Mouse (Mus musculus): ENCODE measurements around the gene Rnf130. TPM values are rescaled to one million over a fixed set of nuclear protein-coding genes. Genes with fewer than 3 reads are reported as not detected.

Rnf130 gene
- polyA plus RNA-seq, 1 experiment from 2014 or later, result 65.0 TPM

GRCm38 (mm10) chr11:50057713-50058112 is 32.6 kb downstream of the Rnf130 start:
- 63% methylated on average over 2 of the region's 2 CpGs for WGBS
- no peaks in the 10 kb centered on the region for H3K27me3 ChIP-seq (replicated peaks; ENCODE audit: control insufficient read depth, insufficient read depth, low read length)
- ATAC-seq, result no peak
- peaks cover 8% of the 10 kb centered on the region for H3K36me3 ChIP-seq (ENCODE audit: control insufficient read depth, insufficient read depth)
- no peak overlapping the region for H3K9ac ChIP-seq (replicated peaks; ENCODE audit: low read depth, low read length)
- no peak overlapping the region for H3K4me3 ChIP-seq (replicated peaks; ENCODE audit: low read length)
- no peak overlapping the region for H3K27ac ChIP-seq (ENCODE audit: low read length)
- H3K4me1 ChIP-seq (replicated peaks; ENCODE audit: control insufficient read depth, insufficient read depth, low read length), result peaks cover 3% of the 10 kb centered on the region
- no peaks in the 10 kb centered on the region for H3K9me3 ChIP-seq (ENCODE audit: control insufficient read depth, low read length)
- H3K4me2 ChIP-seq (ENCODE audit: low read length), result no peak overlapping the region

DNA sequence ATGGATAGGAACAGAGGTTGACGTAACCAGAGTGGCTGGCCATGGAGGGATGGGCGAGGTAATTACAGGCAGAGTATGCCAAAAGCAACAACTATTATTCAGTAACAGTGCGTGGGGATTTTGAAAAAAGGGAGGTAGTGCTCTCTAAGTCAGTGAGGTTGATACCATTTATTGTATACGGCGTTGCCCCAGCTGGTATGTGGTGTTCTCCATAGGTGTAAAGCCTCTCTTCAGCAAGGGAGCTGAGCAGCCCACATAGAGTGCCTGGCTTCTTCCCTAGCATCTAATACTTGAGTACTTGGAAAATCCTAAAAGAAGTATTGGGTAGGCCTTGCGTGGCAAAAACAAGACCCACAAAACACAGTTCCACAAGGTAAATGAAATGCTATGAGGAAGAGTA is 33.1 kb downstream of the Rnf130 start:
- WGBS, result 90% methylated on average over 6 of the region's 6 CpGs
- Histone ChIP-seq H3K4me3 (replicated peaks; ENCODE audit: low read length) (no peak overlapping the region), H3K4me2 (ENCODE audit: low read length) (no peak overlapping the region)

DNA sequence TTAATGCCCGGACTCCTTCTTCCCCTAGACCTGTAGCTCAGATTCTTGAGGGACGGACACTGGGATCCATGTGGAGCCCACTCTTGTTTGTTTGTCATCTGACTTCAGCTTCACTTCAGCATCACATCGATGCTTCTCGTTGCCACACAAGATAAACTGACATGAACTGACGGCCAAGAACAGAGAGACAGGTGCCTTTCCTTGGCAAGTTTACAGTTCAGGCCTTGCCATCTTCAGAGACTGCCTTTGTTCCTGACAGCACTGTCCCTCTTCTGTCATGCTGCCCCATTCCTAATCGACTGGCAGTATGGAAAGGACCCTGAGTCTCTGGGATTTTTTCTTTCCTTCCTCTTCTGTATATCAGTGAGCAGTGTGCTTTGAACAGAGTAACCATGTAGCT is 33.9 kb downstream of the Rnf130 start:
- H3K36me3 ChIP-seq (ENCODE audit: control insufficient read depth, insufficient read depth), result peaks cover 5% of the 10 kb centered on the region
- H3K4me1 ChIP-seq (replicated peaks; ENCODE audit: control insufficient read depth, insufficient read depth, low read length), result peaks cover 3% of the 10 kb centered on the region
- H3K9ac ChIP-seq (replicated peaks; ENCODE audit: low read depth, low read length), result no peak overlapping the region
- WGBS, result 80% methylated on average over 6 of the region's 6 CpGs
- no peaks in the 10 kb centered on the region for H3K27me3 ChIP-seq (replicated peaks; ENCODE audit: control insufficient read depth, insufficient read depth, low read length)
- no peak overlapping the region for H3K4me3 ChIP-seq (replicated peaks; ENCODE audit: low read length)
- H3K4me2 ChIP-seq (ENCODE audit: low read length), result no peak overlapping the region
- H3K27ac ChIP-seq (ENCODE audit: low read length), result no peak overlapping the region
- H3K9me3 ChIP-seq (ENCODE audit: control insufficient read depth, low read length), result no peaks in the 10 kb centered on the region
- no peak for ATAC-seq

More for the DNA sequence above, 33.1 kb downstream of the Rnf130 start:
- no peak for ATAC-seq
- no peak overlapping the region for H3K27ac ChIP-seq (ENCODE audit: low read length)
- peaks cover 8% of the 10 kb centered on the region for H3K36me3 ChIP-seq (ENCODE audit: control insufficient read depth, insufficient read depth)
- H3K9me3 ChIP-seq (ENCODE audit: control insufficient read depth, low read length), result no peaks in the 10 kb centered on the region
- no peak overlapping the region for H3K9ac ChIP-seq (replicated peaks; ENCODE audit: low read depth, low read length)
- no peaks in the 10 kb centered on the region for H3K27me3 ChIP-seq (replicated peaks; ENCODE audit: control insufficient read depth, insufficient read depth, low read length)
- peaks cover 3% of the 10 kb centered on the region for H3K4me1 ChIP-seq (replicated peaks; ENCODE audit: control insufficient read depth, insufficient read depth, low read length)

GRCm38 (mm10) chr11:50062116-50062515 is 37.0 kb downstream of the Rnf130 start:
- ATAC-seq, result no peak
- H3K27me3 ChIP-seq (replicated peaks; ENCODE audit: control insufficient read depth, insufficient read depth, low read length), result no peaks in the 10 kb centered on the region
- H3K27ac ChIP-seq (ENCODE audit: low read length), result no peak overlapping the region
- no peak overlapping the region for H3K9ac ChIP-seq (replicated peaks; ENCODE audit: low read depth, low read length)
- no peak overlapping the region for H3K4me2 ChIP-seq (ENCODE audit: low read length)
- H3K9me3 ChIP-seq (ENCODE audit: control insufficient read depth, low read length), result no peaks in the 10 kb centered on the region
- WGBS, result 66% methylated on average over 7 of the region's 7 CpGs
- no peak overlapping the region for H3K4me3 ChIP-seq (replicated peaks; ENCODE audit: low read length)
- no peaks in the 10 kb centered on the region for H3K36me3 ChIP-seq (ENCODE audit: control insufficient read depth, insufficient read depth)
- peaks cover 3% of the 10 kb centered on the region for H3K4me1 ChIP-seq (replicated peaks; ENCODE audit: control insufficient read depth, insufficient read depth, low read length)

- H3K4me3 ChIP-seq (replicated peaks; ENCODE audit: low read length), result no peak overlapping the region
- H3K27ac ChIP-seq (ENCODE audit: low read length), result no peak overlapping the region
- WGBS, result 69% methylated on average over 2 of the region's 2 CpGs
- peaks cover 3% of the 10 kb centered on the region for H3K4me1 ChIP-seq (replicated peaks; ENCODE audit: control insufficient read depth, insufficient read depth, low read length)
- H3K36me3 ChIP-seq (ENCODE audit: control insufficient read depth, insufficient read depth), result no peaks in the 10 kb centered on the region
- H3K9me3 ChIP-seq (ENCODE audit: control insufficient read depth, low read length), result no peaks in the 10 kb centered on the region
- no peak for ATAC-seq
- no peaks in the 10 kb centered on the region for H3K27me3 ChIP-seq (replicated peaks; ENCODE audit: control insufficient read depth, insufficient read depth, low read length)
- no peak overlapping the region for H3K4me2 ChIP-seq (ENCODE audit: low read length)
- H3K9ac ChIP-seq (replicated peaks; ENCODE audit: low read depth, low read length), result no peak overlapping the region
These were observed 40.9 kb downstream of the Rnf130 start for GRCm38 (mm10) chr11:50066088-50066487.

GRCm38 (mm10) chr11:50073830-50074229 is 48.7 kb downstream of the Rnf130 start:
- Histone ChIP-seq H3K27me3 (replicated peaks; ENCODE audit: control insufficient read depth, insufficient read depth, low read length) (no peaks in the 10 kb centered on the region), H3K4me2 (ENCODE audit: low read length) (no peak overlapping the region), H3K36me3 (ENCODE audit: control insufficient read depth, insufficient read depth) (no peaks in the 10 kb centered on the region), H3K4me3 (replicated peaks; ENCODE audit: low read length) (no peak overlapping the region), H3K4me1 (replicated peaks; ENCODE audit: control insufficient read depth, insufficient read depth, low read length) (no peaks in the 10 kb centered on the region), H3K9me3 (ENCODE audit: control insufficient read depth, low read length) (no peaks in the 10 kb centered on the region), H3K27ac (ENCODE audit: low read length) (0 out of 2 replicates have a peak overlapping the region, but pooled peaks have one; percentile 28), H3K9ac (replicated peaks; ENCODE audit: low read depth, low read length) (no peak overlapping the region)
- WGBS, result 92% methylated on average over 10 of the region's 10 CpGs
- ATAC-seq, result no peak

DNA sequence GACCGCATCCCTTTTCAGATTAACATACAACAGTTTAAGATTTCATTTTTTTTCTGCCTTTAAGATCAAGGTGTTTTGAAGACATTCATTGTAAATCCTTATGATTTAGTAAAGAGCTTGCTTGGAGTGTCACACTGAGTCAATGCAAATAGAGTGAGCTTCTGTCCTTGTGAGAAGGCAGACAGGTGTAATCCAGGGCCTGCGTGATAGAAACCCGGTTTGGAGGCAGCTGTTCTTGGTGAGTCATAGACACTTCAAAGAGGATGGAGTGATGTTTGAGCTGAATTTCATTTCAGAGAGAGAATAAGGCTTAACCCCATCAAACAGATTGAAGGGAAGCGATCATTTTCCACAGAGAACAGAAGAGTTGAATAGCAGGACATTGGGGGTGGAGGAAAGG is 51.6 kb downstream of the Rnf130 start:
- 84% methylated on average over 4 of the region's 4 CpGs for WGBS
- H3K9me3 ChIP-seq (ENCODE audit: control insufficient read depth, low read length), result no peaks in the 10 kb centered on the region
- no peaks in the 10 kb centered on the region for H3K36me3 ChIP-seq (ENCODE audit: control insufficient read depth, insufficient read depth)
- H3K4me1 ChIP-seq (replicated peaks; ENCODE audit: control insufficient read depth, insufficient read depth, low read length), result no peaks in the 10 kb centered on the region
- ATAC-seq, result no peak
- H3K4me3 ChIP-seq (replicated peaks; ENCODE audit: low read length), result no peak overlapping the region
- H3K9ac ChIP-seq (replicated peaks; ENCODE audit: low read depth, low read length), result no peak overlapping the region
- no peaks in the 10 kb centered on the region for H3K27me3 ChIP-seq (replicated peaks; ENCODE audit: control insufficient read depth, insufficient read depth, low read length)
- no peak overlapping the region for H3K4me2 ChIP-seq (ENCODE audit: low read length)
- H3K27ac ChIP-seq (ENCODE audit: low read length), result no peak overlapping the region

DNA sequence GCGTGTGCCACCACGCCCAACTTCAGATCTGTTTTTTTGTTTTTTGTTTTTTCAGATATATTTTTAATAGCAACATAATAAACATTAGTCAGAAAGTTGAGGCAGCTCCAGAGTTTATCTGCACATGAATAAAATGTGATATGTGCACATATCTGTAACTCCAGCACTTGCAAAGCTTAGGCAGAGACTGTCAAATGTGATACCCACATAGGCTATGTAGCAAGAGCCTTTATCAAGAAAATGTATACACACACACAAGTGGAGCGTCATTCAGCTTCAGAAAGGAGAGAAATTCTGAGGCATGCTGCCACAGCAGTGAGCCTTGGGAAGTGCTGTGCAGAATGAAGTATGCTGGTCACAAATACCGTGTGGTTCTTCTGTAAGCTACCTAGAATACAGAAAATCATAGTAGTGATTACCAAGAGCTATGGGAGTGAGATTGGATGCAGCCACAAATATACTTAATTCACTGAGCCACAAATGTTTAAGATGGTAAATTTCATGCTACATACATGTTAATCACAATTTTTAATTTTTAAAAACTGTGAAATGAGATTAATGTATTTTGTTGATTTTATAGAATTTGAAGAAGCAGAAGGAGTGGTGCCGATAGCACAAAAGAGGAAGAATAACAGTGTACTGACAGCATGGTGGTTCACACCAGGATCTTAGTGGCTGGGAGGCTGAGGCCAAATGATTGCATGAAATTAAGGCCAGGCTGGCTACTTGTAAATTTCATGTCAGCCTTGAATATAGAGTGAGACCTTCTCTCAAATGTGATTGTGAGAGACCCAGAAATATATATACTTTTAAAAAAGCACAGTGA is 56.4 kb downstream of the Rnf130 start:
- no peak overlapping the region for H3K4me3 ChIP-seq (replicated peaks; ENCODE audit: low read length)
- WGBS, result 92% methylated on average over 5 of the region's 5 CpGs

DNA sequence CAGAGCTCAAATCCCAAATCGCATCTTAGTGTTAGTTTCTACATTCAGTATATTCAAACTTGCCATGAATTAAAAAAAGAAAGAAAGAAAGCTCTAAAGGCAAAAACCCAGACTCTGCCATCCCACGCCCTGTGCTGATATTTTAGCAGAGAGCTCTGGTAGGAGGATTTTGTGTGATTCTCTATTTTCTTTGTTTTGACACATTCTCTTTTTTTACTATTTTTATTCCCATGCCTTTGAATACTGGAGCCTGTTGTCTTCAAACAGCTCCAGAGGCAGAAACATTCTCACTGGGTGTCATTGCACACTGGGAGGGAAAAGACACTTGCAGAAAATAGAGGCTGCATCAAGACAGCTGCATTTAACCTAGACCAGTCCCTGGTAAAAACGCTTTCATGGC is 61.1 kb downstream of the Rnf130 start:
- Histone ChIP-seq H3K27ac (ENCODE audit: low read length) (no peak overlapping the region), H3K4me2 (ENCODE audit: low read length) (no peak overlapping the region), H3K36me3 (ENCODE audit: control insufficient read depth, insufficient read depth) (peaks cover 25% of the 10 kb centered on the region), H3K27me3 (replicated peaks; ENCODE audit: control insufficient read depth, insufficient read depth, low read length) (no peaks in the 10 kb centered on the region), H3K9me3 (ENCODE audit: control insufficient read depth, low read length) (no peaks in the 10 kb centered on the region), H3K4me3 (replicated peaks; ENCODE audit: low read length) (no peak overlapping the region), H3K4me1 (replicated peaks; ENCODE audit: control insufficient read depth, insufficient read depth, low read length) (0 out of 2 replicates have a peak, but pooled peaks cover 2% of the 10 kb centered on the region), H3K9ac (replicated peaks; ENCODE audit: low read depth, low read length) (no peak overlapping the region)
- ATAC-seq, result no peak
- 90% methylated on average over 3 of the region's 3 CpGs for WGBS

More for the DNA sequence above, 56.4 kb downstream of the Rnf130 start:
- no peak overlapping the region for H3K9ac ChIP-seq (replicated peaks; ENCODE audit: low read depth, low read length)
- H3K36me3 ChIP-seq (ENCODE audit: control insufficient read depth, insufficient read depth), result peaks cover 4% of the 10 kb centered on the region; the same call in 1 of the 2 replicates
- no peaks in the 10 kb centered on the region for H3K9me3 ChIP-seq (ENCODE audit: control insufficient read depth, low read length)
- no peak for ATAC-seq
- H3K4me1 ChIP-seq (replicated peaks; ENCODE audit: control insufficient read depth, insufficient read depth, low read length), result 0 out of 2 replicates have a peak, but pooled peaks cover 2% of the 10 kb centered on the region
- H3K27ac ChIP-seq (ENCODE audit: low read length), result no peak overlapping the region
- no peaks in the 10 kb centered on the region for H3K27me3 ChIP-seq (replicated peaks; ENCODE audit: control insufficient read depth, insufficient read depth, low read length)
- H3K4me2 ChIP-seq (ENCODE audit: low read length), result no peak overlapping the region
